Mouse (Mus musculus) CH12.LX (cell line): ENCODE data around the gene Shtn1. TPM values are rescaled to one million over a fixed set of nuclear protein-coding genes. Genes with fewer than 3 reads are reported as not detected.
A peak's percentile ranks its signal among the peaks of the same experiment; 100 is the strongest.

ENCODE experiments used
- DNase-seq: peaks from one replicate; pipeline ENCODE4 v3.0.0-alpha.2; 2013; ENCODE audit errors: extremely low read depth
- H3K27ac ChIP-seq: 2 replicates; pipeline ENCODE4 v1.5.1; 2012; ENCODE audit warnings: low read depth, mild to moderate bottlenecking, control low read depth, moderate library complexity; ENCODE audit not compliant: insufficient read depth
- H3K27me3 ChIP-seq: replicated peaks from 2 replicates; pipeline ENCODE3; 2012; ENCODE audit warnings: inconsistent platforms
- H3K36me3 ChIP-seq, 2 experiments: replicated peaks in 1 of 2; 2 replicates each; pipeline versions ENCODE3 to v1.6.1; 2012; ENCODE audit warnings: inconsistent platforms in 1 of 2, low read length in 1 of 2, mild to moderate bottlenecking in 1 of 2, mixed read lengths in 1 of 2, moderate library complexity in 1 of 2; ENCODE audit not compliant: control insufficient read depth in 1 of 2, insufficient read depth in 1 of 2
- H3K4me1 ChIP-seq, 2 experiments: 2 replicates each; pipeline ENCODE4 v1.6.1; 2012; ENCODE audit warnings: inconsistent platforms in 1 of 2, moderate library complexity in 1 of 2; ENCODE audit not compliant: insufficient read depth in 2 of 2, control insufficient read depth in 1 of 2
- H3K4me2 ChIP-seq: 2 replicates; pipeline ENCODE4 v1.6.1; 2012; ENCODE audit warnings: low read depth, mild to moderate bottlenecking, control low read depth; ENCODE audit not compliant: poor library complexity, insufficient read depth, severe bottlenecking
- H3K4me3 ChIP-seq, 3 experiments: fragments of 150-350 bp in 1 of 3; sonication (generic) in 1 of 3; replicated peaks in 1 of 3; 2 replicates each; pipeline versions ENCODE3 to v1.5.1; 2011 to 2012; ENCODE audit warnings: low read depth in 2 of 3, low read length in 2 of 3, mild to moderate bottlenecking in 2 of 3, moderate library complexity in 2 of 3, control low read depth in 1 of 3, improper control_type of control experiment in 1 of 3, inconsistent platforms in 1 of 3, mixed read lengths in 1 of 3; ENCODE audit not compliant: poor library complexity in 1 of 3
- H3K79me2 ChIP-seq: replicated peaks from 2 replicates; pipeline ENCODE4 v1.6.1; 2012; ENCODE audit warnings: mild to moderate bottlenecking, moderate library complexity; ENCODE audit not compliant: control insufficient read depth, poor library complexity, insufficient read depth, severe bottlenecking; ENCODE audit errors: extremely low read depth
- H3K9ac ChIP-seq: 2 replicates; pipeline ENCODE4 v1.6.1; 2012; ENCODE audit warnings: low read depth, mild to moderate bottlenecking, control low read depth, moderate library complexity; ENCODE audit not compliant: insufficient read depth
- H3K9me3 ChIP-seq: replicated peaks from 2 replicates; pipeline ENCODE3; 2012; ENCODE audit warnings: low read length, inconsistent platforms, mixed read lengths
- BHLHE40 ChIP-seq: IDR thresholded peaks from 2 replicates; pipeline ENCODE4 v1.6.1; 2011; ENCODE audit warnings: mild to moderate bottlenecking, low read depth, low read length, improper control_type of control experiment
- CHD2 ChIP-seq: IDR thresholded peaks from 2 replicates; pipeline ENCODE4 v1.6.1; 2011; ENCODE audit warnings: low read length, improper control_type of control experiment
- E2F4 ChIP-seq: IDR thresholded peaks from 2 replicates; pipeline ENCODE4 v1.6.1; 2011; ENCODE audit warnings: low read depth, low read length, improper control_type of control experiment; ENCODE audit not compliant: insufficient replicate concordance
- ELF1 ChIP-seq: IDR thresholded peaks from 2 replicates; pipeline ENCODE4 v1.6.1; 2014; ENCODE audit warnings: low read depth, mild to moderate bottlenecking, inconsistent platforms, low read length, improper control_type of control experiment
- EP300 ChIP-seq: IDR thresholded peaks from 2 replicates; pipeline ENCODE4 v1.6.1; 2011; ENCODE audit warnings: low read length, improper control_type of control experiment
- ETS1 ChIP-seq: conservative IDR thresholded peaks from 2 replicates; pipeline ENCODE4 v1.6.1; 2012; ENCODE audit warnings: low read depth, mild to moderate bottlenecking, inconsistent platforms, low read length, improper control_type of control experiment, moderate library complexity
- GABPA ChIP-seq: IDR thresholded peaks from 2 replicates; pipeline ENCODE4 v1.6.1; 2012; ENCODE audit warnings: low read depth, low read length, improper control_type of control experiment, inconsistent platforms; ENCODE audit not compliant: insufficient replicate concordance
- HCFC1 ChIP-seq: IDR thresholded peaks from 2 replicates; pipeline ENCODE4 v1.6.1; 2012; ENCODE audit warnings: low read depth, mild to moderate bottlenecking, inconsistent platforms, low read length, improper control_type of control experiment
- IRF4 ChIP-seq: IDR thresholded peaks from 2 replicates; pipeline ENCODE4 v1.6.1; 2014; ENCODE audit warnings: low read depth, mild to moderate bottlenecking, inconsistent platforms, low read length, improper control_type of control experiment
- MAX ChIP-seq: IDR thresholded peaks from 2 replicates; pipeline ENCODE4 v1.6.1; 2011; ENCODE audit warnings: low read length, improper control_type of control experiment
- MAZ ChIP-seq: IDR thresholded peaks from 2 replicates; pipeline ENCODE4 v1.6.1; 2012; ENCODE audit warnings: low read depth, mild to moderate bottlenecking, inconsistent platforms, low read length, improper control_type of control experiment, moderate library complexity
- MXI1 ChIP-seq: IDR thresholded peaks from 2 replicates; pipeline ENCODE4 v1.6.1; 2011; ENCODE audit warnings: mild to moderate bottlenecking, low read depth, low read length, improper control_type of control experiment
- MYC ChIP-seq: IDR thresholded peaks from 2 replicates; pipeline ENCODE4 v1.6.1; 2011; ENCODE audit warnings: low read depth, mild to moderate bottlenecking, improper control_type of control experiment, low read length
- NRF1 ChIP-seq: IDR thresholded peaks from 2 replicates; pipeline ENCODE4 v1.6.1; 2014; ENCODE audit warnings: low read depth, mild to moderate bottlenecking, inconsistent platforms, low read length, improper control_type of control experiment, moderate library complexity
- POLR2A ChIP-seq: IDR thresholded peaks from 2 replicates; pipeline ENCODE4 v1.6.1; 2011; ENCODE audit warnings: low read depth, mild to moderate bottlenecking, improper control_type of control experiment, low read length
- RAD21 ChIP-seq: IDR thresholded peaks from 2 replicates; pipeline ENCODE4 v1.6.1; 2011; ENCODE audit warnings: low read depth, mild to moderate bottlenecking, low read length, improper control_type of control experiment, moderate library complexity
- RCOR1 ChIP-seq: conservative IDR thresholded peaks from 2 replicates; pipeline ENCODE4 v1.6.1; 2012; ENCODE audit warnings: low read depth, mild to moderate bottlenecking, inconsistent platforms, low read length, improper control_type of control experiment
- SIN3A ChIP-seq: IDR thresholded peaks from 2 replicates; pipeline ENCODE4 v1.6.1; 2012; ENCODE audit warnings: low read length, improper control_type of control experiment, inconsistent platforms
- SMC3 ChIP-seq: IDR thresholded peaks from 2 replicates; pipeline ENCODE4 v1.6.1; 2011; ENCODE audit warnings: low read depth, low read length, improper control_type of control experiment
- TBP ChIP-seq: conservative IDR thresholded peaks from 2 replicates; pipeline ENCODE4 v1.6.1; 2011; ENCODE audit warnings: low read depth, low read length, improper control_type of control experiment
- TCF12 ChIP-seq: IDR thresholded peaks from 2 replicates; pipeline ENCODE4 v1.6.1; 2014; ENCODE audit warnings: low read depth, mild to moderate bottlenecking, inconsistent platforms, low read length, improper control_type of control experiment
- USF1 ChIP-seq: IDR thresholded peaks from 2 replicates; pipeline ENCODE4 v1.6.1; 2014; ENCODE audit warnings: low read depth, mild to moderate bottlenecking, inconsistent platforms, low read length, improper control_type of control experiment
- ZC3H11A ChIP-seq: IDR thresholded peaks from 2 replicates; pipeline ENCODE4 v1.6.1; 2012; ENCODE audit warnings: low read depth, mild to moderate bottlenecking, inconsistent platforms, low read length, improper control_type of control experiment
- ZKSCAN1 ChIP-seq: IDR thresholded peaks from 2 replicates; pipeline ENCODE4 v1.6.1; 2012; ENCODE audit warnings: low read depth, inconsistent platforms, low read length, improper control_type of control experiment, borderline replicate concordance
- ZMIZ1 ChIP-seq: IDR thresholded peaks from 2 replicates; pipeline ENCODE4 v1.6.1; 2012; ENCODE audit warnings: low read depth, mild to moderate bottlenecking, inconsistent platforms, low read length, improper control_type of control experiment
- dilution Hi-C: fragments of 300-500 bp; cut with MboI; formaldehyde crosslinking; loops from 2 replicates; pipeline ENCODE4 v1.14.3; 2020; ENCODE audit warnings: low sequenced_read_pairs; ENCODE audit not compliant: extremely low pct_unique_long_range_greater_than_20kb, extremely low pct_ligation_motif_present
- in situ Hi-C: fragments of 300-500 bp; cut with MboI; formaldehyde crosslinking; loops from 3 replicates; pipeline ENCODE4 v1.14.3; 2019; ENCODE audit warnings: low sequenced_read_pairs, low pct_ligation_motif_present, low pct_unique_long_range_greater_than_20kb, mixed read lengths
- polyA plus RNA-seq: library from polyadenylated mRNA; unstranded; fragments of >175 nt; gene quantifications from 2 replicates; pipeline ENCODE4 v1.2.1, GENCODE M21; 2012; ENCODE audit warnings: low read depth; ENCODE audit not compliant: insufficient read length
- total RNA-seq, 2 experiments: library from RNA; depleted of rRNA; stranded (reverse); fragments of 300-350 nt in 1 of 2; fragments of >200 nt in 1 of 2; gene quantifications; 2 replicates each; pipeline ENCODE4 v1.2.3; 2012 to 2014

Gene Shtn1
- total RNA-seq (2012; rRNA removed), result 6.4 and 9.1 TPM in 2 replicates
- 12.1 and 14.2 TPM in 2 replicates for total RNA-seq (2014; rRNA removed)
- polyA plus RNA-seq, result 20.9 and 21.7 TPM in 2 replicates

GRCm38 (mm10) chr19:59075472-59076101, at the start of gene Shtn1:
TSS of gene Shtn1 (minus strand) at chr19:59076100.
- Histone ChIP-seq H3K4me1 (peaks cover 6 to 31% of the 10 kb centered on the region in 2 experiments), H3K27ac (peak within 1 kb of the TSS; percentile 22; the same call in 1 of the 2 replicates), H3K9me3 (no peaks in the 10 kb centered on the region), H3K36me3 (peaks cover 0 to 5% of the 10 kb centered on the region in 2 experiments), H3K27me3 (no peaks in the 10 kb centered on the region), H3K79me2 (peaks cover 2% of the 10 kb centered on the region; the same call in 1 of the 2 replicates), H3K4me3 (peak within 1 kb of the TSS; percentile 64 to 89 (median 86))
- in situ Hi-C loops, result no loop called here
- peak; percentile 42 for DNase-seq
- dilution Hi-C loops, result no loop called here
- TF ChIP-seq MXI1 (peak; percentile 66; the same call in 1 of the 2 replicates), POLR2A (peak; percentile 35; the same call in 1 of the 2 replicates), MAX (0 out of 2 replicates have a peak, but pooled peaks have one; percentile 12), RCOR1 (no peak), NRF1 (no peak), SIN3A (0 out of 2 replicates have a peak, but pooled peaks have one; percentile 43), BHLHE40 (0 out of 2 replicates have a peak, but pooled peaks have one; percentile 17), ELF1 (peak; percentile 86), TCF12 (peak; percentile 34; the same call in 1 of the 2 replicates)
- TF ChIP-seq, all 38 proteins: peak for 7
- Histone ChIP-seq H3K9ac (peak within 1 kb of the TSS; percentile 64), H3K4me2 (peak within 1 kb of the TSS; percentile 53)

GRCm38 (mm10) chr19:59114152-59114551, 38.3 kb upstream of the Shtn1 start:
- H3K4me3 ChIP-seq, result peak overlapping the region in 2 of 3 experiments; percentile 33 to 44
- dilution Hi-C loops (no loop called here), in situ Hi-C loops (no loop called here)
- peak; percentile 73 for DNase-seq
- H3K4me1 ChIP-seq, result peaks cover 2 to 13% of the 10 kb centered on the region in 2 experiments; a peak in 3 of 4 replicates
- peaks cover 3% of the 10 kb centered on the region for H3K9me3 ChIP-seq
- TF ChIP-seq ZMIZ1 (no peak), TCF12 (peak; percentile 58; the same call in 1 of the 2 replicates), MAZ (0 out of 2 replicates have a peak, but pooled peaks have one; percentile 23), ZKSCAN1 (no peak), RAD21 (no peak; the same call in 1 of the 2 replicates), ZC3H11A (no peak), TBP (0 out of 2 replicates have a peak, but pooled peaks have one; percentile 32), RCOR1 (no peak), IRF4 (peak; percentile 92), POLR2A (peak; percentile 34; the same call in 1 of the 2 replicates), MYC (peak; percentile 74; the same call in 1 of the 2 replicates), EP300 (peak; percentile 73), SMC3 (no peak), BHLHE40 (0 out of 2 replicates have a peak, but pooled peaks have one; percentile 45), CHD2 (peak; percentile 93), HCFC1 (peak; percentile 33; the same call in 1 of the 2 replicates), SIN3A (peak; percentile 41; the same call in 1 of the 2 replicates), ETS1 (peak; percentile 93), USF1 (no peak), E2F4 (no peak), NRF1 (no peak), GABPA (no peak), MXI1 (peak; percentile 70)
- no peaks in the 10 kb centered on the region for H3K27me3 ChIP-seq
- H3K27ac ChIP-seq, result peak overlapping the region; percentile 11; the same call in 1 of the 2 replicates
- H3K79me2 ChIP-seq, result no peaks in the 10 kb centered on the region
- peak overlapping the region; percentile 88 for H3K4me2 ChIP-seq
- H3K36me3 ChIP-seq, result no peaks in the 10 kb centered on the region
- H3K9ac ChIP-seq, result peak overlapping the region; percentile 45
